Mouse (Mus musculus): ENCODE data around the gene Usp48. TPM values are rescaled to one million over a fixed set of nuclear protein-coding genes. Genes with fewer than 3 reads are reported as not detected.

Usp48 gene
- total and polyA plus RNA-seq, 3 experiments: 71.2 to 206 (median 137) TPM

GRCm38 (mm10) chr4:137661547-137661946 lies 68.0 kb downstream of the Usp48 start:
- H3K27me3 ChIP-seq (ENCODE audit: insufficient read depth, low read length): peaks cover 24% of the 10 kb centered on the region
- H3K36me3 ChIP-seq (replicated peaks): peaks cover 30% of the 10 kb centered on the region
- H3K9me3 ChIP-seq (replicated peaks): no peaks in the 10 kb centered on the region
- TF ChIP-seq GATA1 (IDR thresholded peaks at IDR 0.05; ENCODE audit: borderline replicate concordance, low read length): no peak
- TF ChIP-seq GATA2 (IDR thresholded peaks at IDR 0.05; ENCODE audit: borderline replicate concordance, low read depth, low read length): no peak
- TF ChIP-seq CTCF (IDR thresholded peaks at IDR 0.05; ENCODE audit: low read depth, low read length): no peak
- TF ChIP-seq TAL1 (conservative IDR thresholded peaks at IDR 0.05; ENCODE audit: low read depth, low read length): no peak
- TF ChIP-seq POLR2AphosphoS5 (IDR thresholded peaks at IDR 0.05; ENCODE audit: insufficient replicate concordance, low read depth, low read length): no peak
- DNase-seq (ENCODE audit: low spot score): no peak
- no peaks in the 10 kb centered on the region; the same call in 1 of the 2 replicates for H3K4me1 ChIP-seq (ENCODE audit: insufficient read depth, low read depth, low read length)
- no peak for ATAC-seq (ENCODE audit: extremely low read depth, insufficient number of reproducible peaks, low FRiP score, poor library complexity, severe bottlenecking)
- no peak overlapping the region for H3K4me3 ChIP-seq (ENCODE audit: low read depth, low read length)

- Histone ChIP-seq H3K36me3 (replicated peaks) (peaks cover 12% of the 10 kb centered on the region), H3K27me3 (ENCODE audit: insufficient read depth, low read length) (peaks cover 40% of the 10 kb centered on the region), H3K4me1 (ENCODE audit: insufficient read depth, low read depth, low read length) (no peaks in the 10 kb centered on the region; the same call in 1 of the 2 replicates), H3K9me3 (replicated peaks) (no peaks in the 10 kb centered on the region), H3K4me3 (ENCODE audit: low read depth, low read length) (no peak overlapping the region)
- no peak for DNase-seq (ENCODE audit: low spot score)
- ATAC-seq (ENCODE audit: extremely low read depth, insufficient number of reproducible peaks, low FRiP score, poor library complexity, severe bottlenecking): no peak
- TF ChIP-seq POLR2AphosphoS5 (IDR thresholded peaks at IDR 0.05; ENCODE audit: insufficient replicate concordance, low read depth, low read length): no peak
- TF ChIP-seq TAL1 (conservative IDR thresholded peaks at IDR 0.05; ENCODE audit: low read depth, low read length): no peak
- no peak for TF ChIP-seq GATA1 (IDR thresholded peaks at IDR 0.05; ENCODE audit: borderline replicate concordance, low read length)
These were observed 69.9 kb downstream of the Usp48 start for GRCm38 (mm10) chr4:137663491-137663890.

DNA sequence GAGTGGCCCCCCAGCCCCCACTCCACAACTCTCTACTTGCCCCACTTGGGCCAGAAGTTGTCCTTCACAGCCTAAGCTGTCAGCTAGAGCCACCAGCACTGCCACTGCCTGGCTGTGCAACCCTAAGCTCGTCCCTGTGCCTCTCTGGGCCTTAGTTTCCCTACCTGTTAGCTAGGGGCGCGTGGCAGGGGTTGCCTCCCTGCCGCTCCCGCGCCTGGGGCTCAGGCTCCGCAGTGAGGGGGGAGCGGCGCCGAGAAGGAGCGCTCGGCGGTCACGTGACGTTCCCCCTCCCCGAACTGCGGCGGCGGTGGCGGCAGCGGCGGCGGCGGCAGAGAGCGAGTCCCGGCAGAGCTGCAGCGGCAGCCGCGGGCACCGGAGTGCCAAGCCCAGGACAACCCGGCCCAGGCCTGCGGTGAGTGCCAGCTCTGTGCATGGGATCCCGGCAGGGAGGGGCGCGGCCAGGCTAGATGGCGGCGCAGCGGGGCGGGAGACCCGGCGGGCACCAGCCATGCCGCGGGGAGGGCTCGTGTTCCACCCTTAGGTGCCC lies 71.0 kb downstream of the Usp48 start, which contains the start of gene Rap1gap:
TSS of gene Rap1gap (plus strand) at position 294 of the 547 bp plus-strand sequence.
- no peak within 1 kb of the TSS for H3K4me3 ChIP-seq (ENCODE audit: low read depth, low read length)
- peaks cover 40% of the 10 kb centered on the region for H3K27me3 ChIP-seq (ENCODE audit: insufficient read depth, low read length)
- ATAC-seq (ENCODE audit: extremely low read depth, insufficient number of reproducible peaks, low FRiP score, poor library complexity, severe bottlenecking) (no peak), DNase-seq (ENCODE audit: low spot score) (no peak)
- peaks cover 4% of the 10 kb centered on the region for H3K36me3 ChIP-seq (replicated peaks)
- H3K9me3 ChIP-seq (replicated peaks): no peaks in the 10 kb centered on the region
- no peak for TF ChIP-seq POLR2AphosphoS5 (IDR thresholded peaks at IDR 0.05; ENCODE audit: insufficient replicate concordance, low read depth, low read length)
- no peak for TF ChIP-seq TAL1 (conservative IDR thresholded peaks at IDR 0.05; ENCODE audit: low read depth, low read length)
- no peak for TF ChIP-seq GATA2 (IDR thresholded peaks at IDR 0.05; ENCODE audit: borderline replicate concordance, low read depth, low read length)
- H3K4me1 ChIP-seq (ENCODE audit: insufficient read depth, low read depth, low read length): no peaks in the 10 kb centered on the region; the same call in 1 of the 2 replicates

DNA sequence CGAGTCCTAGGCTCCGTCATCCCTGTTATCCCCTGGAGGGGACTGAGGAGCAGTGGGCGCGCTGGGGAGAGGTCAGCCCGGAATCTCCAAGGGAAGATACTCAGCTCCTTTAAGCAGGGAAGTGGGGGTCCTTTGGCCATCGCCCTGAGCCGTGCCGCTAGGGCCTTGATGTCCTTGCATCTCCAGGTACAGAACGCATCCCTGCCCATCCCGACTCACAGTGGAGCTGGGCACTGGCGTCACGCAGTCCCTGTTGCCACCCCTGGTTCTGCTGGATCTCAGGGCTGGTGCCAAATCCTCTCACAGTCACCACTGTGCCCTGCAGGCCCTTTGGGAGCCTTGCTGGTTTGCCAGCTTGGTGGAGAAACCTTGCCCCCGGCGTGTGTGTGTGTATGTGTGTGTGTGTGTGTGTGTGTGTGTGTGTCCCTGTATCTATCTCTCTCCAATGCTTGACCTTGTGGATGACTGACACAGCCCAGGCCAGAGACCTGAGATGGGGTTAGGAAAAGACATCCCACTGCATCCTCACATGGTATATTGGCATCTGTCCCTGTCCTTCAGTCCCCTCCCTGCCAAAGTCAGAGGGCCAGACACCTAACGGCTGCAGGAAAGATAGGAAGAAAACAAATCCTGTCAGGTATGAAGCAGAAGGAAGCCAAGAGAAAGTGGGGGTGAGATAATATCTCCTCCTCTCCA lies 71.6 kb downstream of the Usp48 start:
- ATAC-seq (ENCODE audit: extremely low read depth, insufficient number of reproducible peaks, low FRiP score, poor library complexity, severe bottlenecking) (no peak), DNase-seq (ENCODE audit: low spot score) (no peak)
- H3K36me3 ChIP-seq (replicated peaks): peaks cover 4% of the 10 kb centered on the region
- no peaks in the 10 kb centered on the region for H3K9me3 ChIP-seq (replicated peaks)
- no peak for TF ChIP-seq TAL1 (conservative IDR thresholded peaks at IDR 0.05; ENCODE audit: low read depth, low read length)
- TF ChIP-seq POLR2AphosphoS5 (IDR thresholded peaks at IDR 0.05; ENCODE audit: insufficient replicate concordance, low read depth, low read length): no peak
- TF ChIP-seq GATA1 (IDR thresholded peaks at IDR 0.05; ENCODE audit: borderline replicate concordance, low read length): no peak
- TF ChIP-seq GATA2 (IDR thresholded peaks at IDR 0.05; ENCODE audit: borderline replicate concordance, low read depth, low read length): no peak
- TF ChIP-seq CTCF (IDR thresholded peaks at IDR 0.05; ENCODE audit: low read depth, low read length): no peak
- no peaks in the 10 kb centered on the region; the same call in 1 of the 2 replicates for H3K4me1 ChIP-seq (ENCODE audit: insufficient read depth, low read depth, low read length)
- no peak overlapping the region for H3K4me3 ChIP-seq (ENCODE audit: low read depth, low read length)
- peaks cover 40% of the 10 kb centered on the region for H3K27me3 ChIP-seq (ENCODE audit: insufficient read depth, low read length)

GRCm38 (mm10) chr4:137665791-137666190 lies 72.2 kb downstream of the Usp48 start:
- Histone ChIP-seq H3K4me3 (ENCODE audit: low read depth, low read length) (no peak overlapping the region), H3K4me1 (ENCODE audit: insufficient read depth, low read depth, low read length) (no peaks in the 10 kb centered on the region; the same call in 1 of the 2 replicates), H3K36me3 (replicated peaks) (no peaks in the 10 kb centered on the region), H3K27me3 (ENCODE audit: insufficient read depth, low read length) (peaks cover 40% of the 10 kb centered on the region), H3K9me3 (replicated peaks) (no peaks in the 10 kb centered on the region)
- no peak for DNase-seq (ENCODE audit: low spot score)
- ATAC-seq (ENCODE audit: extremely low read depth, insufficient number of reproducible peaks, low FRiP score, poor library complexity, severe bottlenecking): no peak
- no peak for TF ChIP-seq GATA1 (IDR thresholded peaks at IDR 0.05; ENCODE audit: borderline replicate concordance, low read length)
- no peak for TF ChIP-seq GATA2 (IDR thresholded peaks at IDR 0.05; ENCODE audit: borderline replicate concordance, low read depth, low read length)
- TF ChIP-seq POLR2AphosphoS5 (IDR thresholded peaks at IDR 0.05; ENCODE audit: insufficient replicate concordance, low read depth, low read length): no peak
- no peak for TF ChIP-seq CTCF (IDR thresholded peaks at IDR 0.05; ENCODE audit: low read depth, low read length)
- TF ChIP-seq TAL1 (conservative IDR thresholded peaks at IDR 0.05; ENCODE audit: low read depth, low read length): no peak

DNA sequence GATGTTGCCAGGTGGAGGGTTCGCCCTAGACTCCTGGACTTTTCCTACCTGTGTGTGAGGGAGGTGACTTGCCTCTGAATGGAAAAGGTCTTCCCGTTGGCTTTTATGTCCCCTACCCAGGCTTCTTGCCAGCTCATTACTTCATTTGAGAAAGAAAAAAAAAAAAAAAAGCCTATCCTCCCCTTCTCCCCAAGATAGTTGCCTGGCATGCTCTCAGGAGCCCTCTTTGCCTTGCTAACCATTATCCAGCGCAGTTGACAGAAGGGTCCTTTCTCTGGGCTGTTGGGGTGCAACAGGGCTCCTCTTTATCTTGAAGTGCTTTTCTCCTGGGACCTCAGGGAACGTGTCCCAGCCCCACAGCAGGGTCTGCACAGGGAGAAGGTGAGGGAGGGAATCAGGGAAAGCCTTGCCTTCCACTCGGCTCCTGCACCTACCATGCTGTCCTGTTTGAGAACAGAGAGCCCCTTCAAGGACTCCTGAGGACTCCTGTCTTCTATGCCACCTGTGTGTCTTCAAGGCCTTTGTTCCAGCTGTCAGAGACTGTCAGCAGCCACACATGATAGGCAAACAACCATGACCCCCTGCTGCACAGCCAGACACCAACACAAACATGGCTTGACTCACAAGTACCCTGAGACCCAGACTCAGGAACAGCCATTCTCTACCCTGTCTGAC lies 72.9 kb downstream of the Usp48 start:
- no peak for DNase-seq (ENCODE audit: low spot score)
- H3K4me3 ChIP-seq (ENCODE audit: low read depth, low read length): no peak overlapping the region
- H3K4me1 ChIP-seq (ENCODE audit: insufficient read depth, low read depth, low read length): no peaks in the 10 kb centered on the region; the same call in 1 of the 2 replicates
- no peak for TF ChIP-seq CTCF (IDR thresholded peaks at IDR 0.05; ENCODE audit: low read depth, low read length)
- TF ChIP-seq POLR2AphosphoS5 (IDR thresholded peaks at IDR 0.05; ENCODE audit: insufficient replicate concordance, low read depth, low read length): no peak
- TF ChIP-seq GATA2 (IDR thresholded peaks at IDR 0.05; ENCODE audit: borderline replicate concordance, low read depth, low read length): no peak
- no peak for TF ChIP-seq GATA1 (IDR thresholded peaks at IDR 0.05; ENCODE audit: borderline replicate concordance, low read length)
- TF ChIP-seq TAL1 (conservative IDR thresholded peaks at IDR 0.05; ENCODE audit: low read depth, low read length): no peak
- no peaks in the 10 kb centered on the region for H3K36me3 ChIP-seq (replicated peaks)
- no peak for ATAC-seq (ENCODE audit: extremely low read depth, insufficient number of reproducible peaks, low FRiP score, poor library complexity, severe bottlenecking)
- H3K9me3 ChIP-seq (replicated peaks): no peaks in the 10 kb centered on the region
- peaks cover 40% of the 10 kb centered on the region for H3K27me3 ChIP-seq (ENCODE audit: insufficient read depth, low read length)

Measured in G1E (cell line).